Mouse (Mus musculus) hindbrain, postnatal 0 days (tissue): ENCODE data around the gene Hexb. TPM values are rescaled to one million over a fixed set of nuclear protein-coding genes. Genes with fewer than 3 reads are reported as not detected.
"Not testable (repeated sequence)": the region's sequence is repeated elsewhere in the genome, so short reads cannot be mapped to it uniquely, and the experiment has no call there.

Experiments used
- ATAC-seq: fragments of 200-750 bp; cut with Nextera tagmentation; 2 replicates; pipeline ENCODE4 v1.8.0; 2017; ENCODE audit warnings: mild to moderate bottlenecking, moderate TSS enrichment, moderate library complexity
- DNase-seq: peaks from one replicate; pipeline ENCODE4 v3.0.0-alpha.2; 2015; ENCODE audit warnings: low spot score
- H3K27ac ChIP-seq: fragments of 300-500 bp; sonication (generic); 2 replicates; pipeline ENCODE4 v1.5.1; 2014; ENCODE audit warnings: mild to moderate bottlenecking
- H3K27me3 ChIP-seq: fragments of 300-500 bp; sonication (generic); 2 replicates; pipeline ENCODE4 v1.6.1; 2014; ENCODE audit warnings: low read length, mixed read lengths; ENCODE audit not compliant: insufficient read depth
- H3K36me3 ChIP-seq: fragments of 300-500 bp; sonication (generic); 2 replicates; pipeline ENCODE4 v1.6.1; 2014; ENCODE audit warnings: low read length, mixed read lengths; ENCODE audit not compliant: insufficient read depth
- H3K4me1 ChIP-seq: fragments of 300-500 bp; sonication (generic); 2 replicates; pipeline ENCODE4 v1.6.1; 2014; ENCODE audit warnings: antibody characterized with exemption, low read length, mixed read lengths; ENCODE audit not compliant: insufficient read depth
- H3K4me2 ChIP-seq: fragments of 300-500 bp; sonication (generic); 2 replicates; pipeline ENCODE4 v1.6.1; 2014; ENCODE audit warnings: low read depth, mild to moderate bottlenecking, low read length, moderate library complexity, mixed read lengths
- H3K4me3 ChIP-seq: fragments of 300-500 bp; sonication (generic); 2 replicates; pipeline ENCODE4 v1.5.1; 2014; ENCODE audit warnings: low read length
- H3K9ac ChIP-seq: fragments of 300-500 bp; sonication (generic); replicated peaks from 2 replicates; pipeline ENCODE4 v1.6.1; 2014; ENCODE audit warnings: mild to moderate bottlenecking, low read length, moderate library complexity, mixed read lengths
- H3K9me3 ChIP-seq: fragments of 300-500 bp; sonication (generic); 2 replicates; pipeline ENCODE4 v1.6.1; 2016; ENCODE audit warnings: low read length, mixed read lengths
- CTCF ChIP-seq: IDR thresholded peaks from 2 replicates; pipeline ENCODE4 v1.5.1; 2016; ENCODE audit warnings: antibody characterized with exemption, control low read depth, low read depth
- WGBS: fragments of 180-500 bp; shearing (Covaris S2); extraction: QIAGEN DNeasy Blood & Tissue Kit; methylation state at CpG from one replicate; pipeline ENCODE4 v1.1.7; 2014; 5-methylcytosine and 5-hydroxymethylcytosine counted together
- polyA plus RNA-seq: library from polyadenylated mRNA; unstranded; fragments of >200 nt; fragmentation: Nextera tagmentation; extraction: Ambion mirVana; gene quantifications from 2 replicates; pipeline ENCODE4 v1.2.1, GENCODE M21; 2015
- total RNA-seq: library from RNA; depleted of rRNA; stranded (reverse); fragments of >200 nt; gene quantifications from 2 replicates; pipeline ENCODE4 v1.2.3, GENCODE M21; 2014

Gene Hexb
- total and polyA plus RNA-seq, 2 experiments from 2014 or later = 65.4 to 66.4 TPM

DNA sequence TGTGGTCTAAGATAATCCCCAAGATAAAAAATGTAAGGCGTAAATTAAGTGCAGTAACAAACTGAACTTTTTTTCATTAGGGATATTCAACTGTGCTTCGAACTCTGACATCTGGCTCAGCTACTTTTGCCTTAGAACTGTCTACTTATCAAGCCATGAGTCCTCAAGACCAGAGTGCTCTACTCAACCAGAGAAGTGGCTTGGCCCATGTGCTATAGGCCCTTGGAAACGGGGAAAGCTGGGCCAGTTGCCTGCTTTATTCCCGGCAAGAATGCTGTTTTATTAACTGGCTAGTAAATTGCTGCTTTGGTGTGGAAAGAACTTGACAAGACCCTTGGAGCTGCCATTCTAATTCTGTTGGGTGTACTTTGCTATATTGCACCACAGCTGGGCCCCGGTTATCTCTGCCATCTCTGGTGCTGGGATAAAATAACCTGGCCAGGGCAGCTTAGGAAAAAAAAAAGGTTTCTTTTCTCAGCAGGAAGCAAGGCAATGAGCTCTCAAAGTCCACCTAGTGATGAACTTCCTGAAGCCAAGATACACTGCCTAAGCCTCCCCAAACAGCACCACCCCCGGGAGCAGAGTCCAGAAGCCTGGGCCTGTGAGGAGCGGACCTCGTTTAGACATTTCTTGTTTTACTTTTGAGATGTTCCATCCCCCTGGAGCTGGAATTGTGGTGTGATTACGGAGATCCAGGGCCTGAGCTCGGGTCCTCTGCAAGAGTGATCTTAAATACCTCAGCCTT lies 22.5 kb downstream of the Hexb start:
- Histone ChIP-seq H3K36me3 (peaks cover 61% of the 10 kb centered on the region), H3K4me2 (no peak overlapping the region), H3K4me1 (no peaks in the 10 kb centered on the region), H3K27me3 (no peaks in the 10 kb centered on the region), H3K9me3 (no peaks in the 10 kb centered on the region), H3K9ac (no peak overlapping the region), H3K27ac (no peak overlapping the region), H3K4me3 (no peak overlapping the region)
- 85% methylated on average over 10 of the region's 10 CpGs for WGBS
- ATAC-seq (no peak), DNase-seq (no peak)
- no peak for TF ChIP-seq CTCF

DNA sequence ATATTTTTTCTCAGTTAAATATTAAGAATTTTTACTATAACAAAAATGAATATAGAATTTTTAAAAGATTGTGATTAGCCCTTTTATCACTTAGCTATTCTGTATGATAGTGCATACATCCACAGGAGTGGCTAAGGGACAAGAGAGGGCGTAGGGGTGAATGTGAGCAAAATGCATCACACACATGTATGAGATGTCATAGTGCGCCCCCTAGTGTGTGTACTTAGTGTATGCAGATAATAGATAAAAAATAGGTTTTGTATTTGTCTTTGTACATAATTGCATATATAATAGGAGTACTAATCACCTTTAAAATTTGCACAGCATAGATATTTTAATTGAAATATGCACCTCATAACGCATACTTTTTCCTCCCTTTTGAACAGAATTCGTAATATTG lies 52.3 kb downstream of the Hexb start:
- no peak overlapping the region for H3K4me2 ChIP-seq
- H3K9ac ChIP-seq = no peak overlapping the region
- 57% methylated on average over 4 of the region's 4 CpGs for WGBS
- H3K36me3 ChIP-seq = peaks cover 34% of the 10 kb centered on the region
- H3K9me3 ChIP-seq = no peaks in the 10 kb centered on the region
- TF ChIP-seq CTCF = peak; percentile 75
- H3K27me3 ChIP-seq = no peaks in the 10 kb centered on the region
- H3K4me3 ChIP-seq = no peak overlapping the region
- H3K4me1 ChIP-seq = no peaks in the 10 kb centered on the region
- ATAC-seq = no peak
- DNase-seq = peak; percentile 79
- no peak overlapping the region for H3K27ac ChIP-seq

DNA sequence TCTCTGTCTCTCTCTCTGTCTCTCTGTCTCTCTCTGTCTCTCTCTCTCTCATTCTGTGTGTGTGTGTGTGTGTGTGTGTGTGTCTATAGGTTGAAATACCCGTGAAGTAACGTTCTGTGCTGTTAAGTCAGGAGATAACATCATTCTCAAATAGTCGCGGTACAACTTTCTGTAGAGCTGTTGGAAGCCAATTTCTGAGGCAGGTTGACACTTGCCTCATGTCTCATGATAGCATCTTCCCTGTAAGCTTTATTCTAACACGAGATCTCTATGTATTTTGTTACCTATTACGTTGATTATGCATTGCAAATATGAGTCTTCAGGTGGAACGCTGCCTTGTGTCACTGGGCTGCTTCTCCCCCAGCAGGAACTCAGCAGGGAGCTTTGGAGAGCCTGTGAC lies 55.8 kb downstream of the Hexb start:
- H3K27ac ChIP-seq = no peak overlapping the region
- DNase-seq = no peak
- no peak overlapping the region for H3K4me3 ChIP-seq
- H3K27me3 ChIP-seq = no peaks in the 10 kb centered on the region
- WGBS = 89% methylated on average over 7 of the region's 7 CpGs
- no peaks in the 10 kb centered on the region for H3K4me1 ChIP-seq
- peaks cover 17% of the 10 kb centered on the region; the same call in 1 of the 2 replicates for H3K36me3 ChIP-seq
- no peak overlapping the region for H3K9ac ChIP-seq
- no peak for TF ChIP-seq CTCF
- ATAC-seq = no peak
- no peaks in the 10 kb centered on the region for H3K9me3 ChIP-seq
- no peak overlapping the region for H3K4me2 ChIP-seq

DNA sequence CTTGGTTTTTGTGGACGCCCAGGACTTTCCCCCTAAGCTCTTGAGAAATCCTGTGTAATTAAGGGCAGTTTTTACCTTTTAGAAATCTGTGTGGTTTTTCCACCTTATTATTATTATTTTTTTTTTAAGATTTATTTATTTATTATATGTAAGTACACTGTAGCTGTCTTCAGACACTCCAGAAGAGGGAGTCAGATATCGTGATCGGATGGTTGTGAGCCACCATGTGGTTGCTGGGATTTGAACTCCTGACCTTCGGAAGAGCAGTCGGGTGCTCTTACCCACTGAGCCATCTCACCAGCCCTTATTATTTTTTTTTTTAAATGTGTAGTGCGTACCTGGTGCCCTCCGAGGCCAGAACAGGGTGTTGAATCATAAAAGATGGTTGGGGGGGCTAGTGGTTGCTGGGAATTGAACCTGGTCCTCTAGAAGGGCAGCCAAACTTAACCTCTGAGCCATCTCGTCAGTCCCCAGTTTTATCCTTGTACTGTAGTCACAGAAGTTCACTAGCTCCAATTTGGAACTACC lies 59.7 kb downstream of the Hexb start:
- Histone ChIP-seq H3K4me2 (peak overlapping the region; percentile 80), H3K9ac (peak overlapping the region; percentile 86), H3K4me3 (peak overlapping the region; percentile 91), H3K27ac (peak overlapping the region; percentile 93)
- TF ChIP-seq CTCF = 0 out of 2 replicates have a peak, but pooled peaks have one; percentile 6
- DNase-seq, H3K4me1 ChIP-seq, H3K36me3 ChIP-seq, ATAC-seq, H3K27me3 ChIP-seq, H3K9me3 ChIP-seq: not testable (repeated sequence)
- WGBS = 30% methylated on average over 8 of the region's 8 CpGs

DNA sequence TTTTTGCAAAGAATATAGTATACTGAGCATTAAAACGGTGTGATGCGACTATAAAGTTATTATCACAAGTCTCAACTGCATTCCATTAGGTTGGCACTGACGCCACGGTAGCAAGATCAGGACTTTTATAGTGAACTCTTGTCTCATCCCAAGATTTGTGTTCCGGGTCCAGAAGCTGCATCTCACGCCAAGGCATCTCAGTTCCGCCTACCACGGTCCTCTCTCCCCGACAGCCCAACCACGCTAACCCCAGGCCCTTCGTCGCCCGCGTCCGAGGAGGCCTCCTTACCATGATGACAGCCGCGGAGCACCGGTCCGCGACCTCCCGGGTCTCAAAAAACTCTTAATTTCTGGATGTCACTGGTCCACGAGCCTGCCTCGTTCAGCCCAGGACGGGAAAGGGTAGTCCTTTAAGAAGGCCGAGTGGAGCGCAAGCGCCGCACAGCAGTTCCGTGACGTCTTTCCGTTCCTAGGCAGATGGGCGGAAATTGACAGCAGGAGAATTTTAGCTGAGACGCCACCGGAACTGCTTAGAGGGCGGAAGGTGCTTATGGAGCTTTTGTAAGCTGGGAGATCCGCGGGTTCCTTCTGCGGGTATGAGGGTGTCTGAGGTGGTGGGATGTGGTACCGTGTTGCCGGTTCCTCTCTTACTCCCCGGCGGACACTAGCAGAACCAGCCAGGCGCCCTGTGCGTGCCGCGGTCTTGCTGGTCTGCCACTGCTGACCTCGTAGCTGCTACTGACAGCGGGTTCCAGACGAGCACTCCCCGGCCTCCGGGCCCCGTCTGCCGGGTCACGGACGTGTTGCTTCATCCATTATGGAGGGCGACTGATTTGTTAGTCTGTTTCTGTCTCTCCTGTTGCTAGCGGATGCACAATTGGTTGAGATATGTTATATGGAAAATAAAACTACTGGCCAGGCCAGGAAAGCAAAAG lies 60.4 kb downstream of the Hexb start, which contains the start of the genes Gfm2 and Nsa2:
Gene Gfm2 (plus strand): TSS at position 472 of the 935 bp plus-strand sequence.
Gene Nsa2 (minus strand): TSS at position 472 of the 935 bp plus-strand sequence.
- peak within 1 kb of the TSS; percentile 86 for H3K9ac ChIP-seq
- under 1% methylated on average over 57 of the region's 57 CpGs for WGBS

DNA sequence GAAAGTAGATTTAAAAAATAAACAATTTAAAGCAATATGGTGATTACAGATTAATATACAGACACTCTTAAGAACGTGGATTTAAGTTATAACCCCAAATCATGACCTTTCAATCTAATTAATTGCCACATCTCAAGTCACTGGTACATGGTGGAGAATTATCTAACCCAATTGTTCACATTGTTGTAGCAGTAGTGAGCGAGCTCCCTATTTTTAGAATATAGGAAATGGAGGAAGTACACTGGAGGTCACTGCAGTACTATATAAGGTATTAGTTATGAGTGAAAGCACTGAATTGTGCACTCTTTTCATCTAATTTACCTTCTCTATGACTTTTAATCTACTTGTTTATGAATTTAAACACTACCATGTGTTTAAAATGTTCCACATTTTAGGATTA lies 67.7 kb downstream of the Hexb start:
- H3K27ac ChIP-seq, H3K4me3 ChIP-seq, H3K27me3 ChIP-seq, H3K9ac ChIP-seq, H3K9me3 ChIP-seq, H3K4me2 ChIP-seq, DNase-seq, ATAC-seq, H3K4me1 ChIP-seq: not testable (repeated sequence)
- WGBS = no CpG with 5 or more reads among the region's 2 CpGs
- peaks cover 20% of the 10 kb centered on the region for H3K36me3 ChIP-seq

More for the DNA sequence above, 60.4 kb downstream of the Hexb start, which contains the start of the genes Gfm2 and Nsa2:
- DNase-seq (peak; percentile 96), ATAC-seq (peak; percentile 99)
- H3K27ac ChIP-seq = peak within 1 kb of the TSS; percentile 93
- peaks cover 12% of the 10 kb centered on the region for H3K36me3 ChIP-seq
- peak within 1 kb of the TSS; percentile 80 for H3K4me2 ChIP-seq
- no peak for TF ChIP-seq CTCF
- no peaks in the 10 kb centered on the region for H3K4me1 ChIP-seq
- no peaks in the 10 kb centered on the region for H3K9me3 ChIP-seq
- peak within 1 kb of the TSS; percentile 91 for H3K4me3 ChIP-seq
- no peaks in the 10 kb centered on the region for H3K27me3 ChIP-seq

DNA sequence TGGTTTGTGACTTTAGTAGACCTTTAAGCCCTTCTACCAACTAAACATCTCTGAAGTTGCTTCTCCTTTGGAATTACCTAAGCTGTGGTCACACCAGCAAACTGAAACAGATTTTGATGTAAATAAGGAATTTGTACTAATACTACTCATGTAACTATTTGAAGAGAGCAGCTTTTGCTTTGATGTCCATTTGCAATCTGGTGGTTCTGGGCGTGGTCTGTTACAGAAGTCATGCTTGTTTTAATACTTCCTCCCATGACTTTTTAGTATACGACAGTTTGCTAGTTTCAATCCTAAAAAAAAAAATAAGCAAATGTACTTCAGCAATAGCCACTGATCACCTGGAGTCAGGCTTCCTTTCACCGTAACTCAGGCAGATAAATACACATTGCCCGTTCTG lies 68.5 kb downstream of the Hexb start:
- whole genome bisulfite sequencing = 93% methylated on average over 2 of the region's 4 CpGs
- not testable (repeated sequence) for H3K4me2 ChIP-seq, H3K9me3 ChIP-seq, H3K4me1 ChIP-seq, H3K9ac ChIP-seq, ATAC-seq, H3K27me3 ChIP-seq, DNase-seq, H3K27ac ChIP-seq, H3K4me3 ChIP-seq
- H3K36me3 ChIP-seq = peaks cover 17% of the 10 kb centered on the region
